Mouse (Mus musculus): ENCODE measurements around the gene Otud4. TPM values are rescaled to one million over a fixed set of nuclear protein-coding genes. Genes with fewer than 3 reads are reported as not detected.
A peak's percentile ranks its signal among the peaks of the same experiment; 100 is the strongest.

Gene Otud4
- total RNA-seq, 2 experiments from 2014 or later = 37.3 to 41.0 TPM

DNA sequence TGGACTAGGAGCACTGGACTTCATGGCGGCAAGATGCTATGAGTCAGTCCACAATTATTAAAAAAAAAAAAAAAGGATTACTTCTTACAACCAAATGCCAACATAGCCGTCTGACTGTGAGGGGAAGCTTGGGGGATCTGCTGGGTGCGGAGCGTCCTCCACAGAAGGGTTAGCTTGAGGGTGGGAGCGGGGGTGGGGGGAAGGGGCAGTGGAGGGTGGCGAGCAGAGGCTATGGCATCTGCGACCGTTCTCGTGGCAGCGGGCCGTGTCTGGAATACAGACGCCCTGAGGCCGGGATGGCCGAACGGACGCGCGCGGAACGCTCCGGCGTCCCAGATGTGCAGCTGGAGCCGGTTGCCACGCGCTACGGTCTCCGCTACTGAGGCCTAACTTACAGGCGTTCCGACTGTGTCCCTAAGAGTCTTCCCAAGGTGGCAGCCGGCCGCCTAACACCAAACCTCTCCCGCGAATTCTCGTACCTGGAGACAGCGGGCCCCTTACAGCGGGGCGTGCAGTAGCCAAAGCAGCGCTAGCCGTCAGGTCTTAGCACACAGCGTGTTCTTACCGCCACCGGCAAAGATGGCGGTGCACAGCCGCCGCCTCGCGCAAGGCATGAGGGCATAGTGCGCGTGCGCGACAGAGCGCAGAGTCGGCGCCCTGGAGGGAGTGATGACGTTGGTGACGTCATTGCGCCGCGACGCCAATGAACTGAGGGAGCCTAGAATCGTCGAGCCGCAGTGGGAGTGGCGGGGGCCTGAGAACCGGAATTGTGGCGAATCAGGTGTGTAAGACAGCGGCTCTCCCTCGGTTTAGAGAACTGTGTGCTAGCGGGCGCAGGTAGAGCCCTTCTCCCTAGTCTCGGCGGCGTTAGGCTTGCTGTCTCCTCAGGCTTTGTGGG is 71.9 kb downstream of the Otud4 start, which contains the start of the genes Abce1 and Anapc10:
Gene Abce1, minus strand, starts transcription at position 677 of the 898 bp plus-strand sequence.
Gene Anapc10, plus strand, starts transcription at position 757 of the 898 bp plus-strand sequence.
- DNase-seq (ENCODE audit: extremely low spot score in 1 of 2, low spot score in 2 of 2) = peak; percentile 98 to 99
- peak within 1 kb of the TSS; percentile 98 for H3K4me3 ChIP-seq
- intact Hi-C loops (cut with DNase I) = loop anchor here (1.0 to 10.0 kb wide), 2 partner anchors 72 to 1303 kb away; partner anchors contain the start of genes Otud4 and Usp38
- TF ChIP-seq CTCF (IDR thresholded peaks at IDR 0.05) = no peak
- peak within 1 kb of the TSS; percentile 84 for H3K27ac ChIP-seq

- intact Hi-C loops (cut with DNase I) = loop anchor here (10.0 kb wide), 1 partner anchor 1302 kb away; the partner anchor contains the start of gene Usp38
- H3K27ac ChIP-seq = no peak overlapping the region
- no peak for TF ChIP-seq CTCF (IDR thresholded peaks at IDR 0.05)
- no peak overlapping the region for H3K4me3 ChIP-seq
- no peak for DNase-seq (ENCODE audit: extremely low spot score in 1 of 2, low spot score in 2 of 2)
These were observed 73.3 kb downstream of the Otud4 start for GRCm38 (mm10) chr8:79712676-79713075.

DNA sequence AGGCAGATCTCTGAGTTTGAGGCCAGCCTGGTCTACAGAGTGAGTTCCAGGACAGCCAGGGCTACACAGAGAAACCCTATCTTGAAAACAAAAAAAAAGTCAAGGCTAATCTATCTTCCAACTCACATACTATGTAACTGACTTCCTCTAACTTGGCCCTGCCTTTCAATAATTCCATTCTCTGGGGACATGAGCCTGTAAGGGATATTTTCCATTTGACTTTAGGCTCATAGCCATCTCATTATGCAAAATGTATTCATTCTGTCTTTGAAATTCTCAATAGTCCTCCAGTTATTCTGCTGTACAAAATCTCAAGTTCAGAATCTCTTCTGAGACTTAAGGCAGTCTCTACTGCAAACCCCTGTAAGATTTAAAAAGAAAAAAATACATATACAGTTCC is 82.1 kb downstream of the Otud4 start:
- Histone ChIP-seq H3K4me3 (no peak overlapping the region), H3K27ac (no peak overlapping the region)
- no peak for DNase-seq (ENCODE audit: extremely low spot score in 1 of 2, low spot score in 2 of 2)
- intact Hi-C loops (cut with DNase I) = loop anchor here (1.0 kb wide), 1 partner anchor 38 kb away; no protein-coding TSS in a partner anchor
- no peak for TF ChIP-seq CTCF (IDR thresholded peaks at IDR 0.05)

DNA sequence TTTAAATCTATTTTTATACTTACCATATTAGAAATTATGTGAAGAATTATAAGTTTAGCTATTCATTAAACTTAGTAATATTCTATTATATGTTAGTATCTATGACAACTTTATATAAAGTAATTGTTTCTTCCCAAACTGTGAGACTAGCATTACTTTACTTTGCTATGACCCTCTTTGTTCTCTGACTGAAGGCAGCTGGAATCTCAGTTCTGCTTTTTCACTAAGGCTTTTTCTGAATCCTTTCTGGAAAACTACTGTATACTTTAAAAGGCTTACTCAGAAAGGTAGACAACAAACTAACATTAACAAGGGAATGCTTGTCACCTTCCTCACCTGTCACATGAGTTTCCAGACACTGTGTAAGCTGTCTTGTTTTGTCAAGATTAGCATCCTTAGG is 83.9 kb downstream of the Otud4 start:
- TF ChIP-seq CTCF (IDR thresholded peaks at IDR 0.05) = no peak
- intact Hi-C loops (cut with DNase I) = no loop called here
- DNase-seq (ENCODE audit: extremely low spot score in 1 of 2, low spot score in 2 of 2) = no peak
- H3K4me3 ChIP-seq = no peak overlapping the region
- H3K27ac ChIP-seq = no peak overlapping the region

- no peak overlapping the region for H3K4me3 ChIP-seq
- no peak overlapping the region for H3K27ac ChIP-seq
- DNase-seq (ENCODE audit: extremely low spot score in 1 of 2, low spot score in 2 of 2) = no peak
- intact Hi-C loops (cut with DNase I) = no loop called here
- TF ChIP-seq CTCF (IDR thresholded peaks at IDR 0.05) = no peak
These were observed 85.2 kb downstream of the Otud4 start for GRCm38 (mm10) chr8:79724589-79724988.

Other genes with a start within 250 kb of the Otud4 start
- gene Smad1, start 240.1 kb upstream of the Otud4 start, total RNA-seq (2021) = 10 to 100 TPM; 30.8 to 32.9 TPM
- 10 to 100 TPM; 65.0 to 66.9 TPM for gene Abce1, start 72.1 kb downstream of the Otud4 start, total RNA-seq (2021)
- 1 to 10 TPM; 7.0 to 7.2 TPM for gene Anapc10, start 72.2 kb downstream of the Otud4 start, total RNA-seq (2021)

All from left cerebral cortex, adult 2 months (tissue).